Mouse (Mus musculus) left cerebral cortex, postnatal 4 days (tissue): ENCODE results near the gene Myd88. TPM values are rescaled to one million over a fixed set of nuclear protein-coding genes. Genes with fewer than 3 reads are reported as not detected.

Source experiments
- DNase-seq: peaks from one replicate; pipeline ENCODE4 v3.0.0-alpha.2; 2022
- intact Hi-C: fragments of 180-260 bp; cut with DNase I; formaldehyde crosslinking; loops from one replicate; pipeline ENCODE4 v1.15.1; 2025
- total RNA-seq, 2 experiments: library from RNA; stranded (reverse); gene quantifications; 2 replicates each; pipeline ENCODE4 v1.2.3; 2021

Gene Myd88
- total RNA-seq, 2 experiments from 2014 or later = 4.8 to 5.2 TPM

GRCm38 (mm10) chr9:119346376-119346775 lies 5.2 kb upstream of the Myd88 start:
- intact Hi-C loops = no loop called here
- DNase-seq = no peak

GRCm38 (mm10) chr9:119342728-119343127 lies 1.5 kb upstream of the Myd88 start:
- no peak for DNase-seq
- intact Hi-C loops = no loop called here

GRCm38 (mm10) chr9:119340212-119340580 lies 1.0 kb downstream of the Myd88 start:
- DNase-seq = no peak
- intact Hi-C loops = no loop called here

DNA sequence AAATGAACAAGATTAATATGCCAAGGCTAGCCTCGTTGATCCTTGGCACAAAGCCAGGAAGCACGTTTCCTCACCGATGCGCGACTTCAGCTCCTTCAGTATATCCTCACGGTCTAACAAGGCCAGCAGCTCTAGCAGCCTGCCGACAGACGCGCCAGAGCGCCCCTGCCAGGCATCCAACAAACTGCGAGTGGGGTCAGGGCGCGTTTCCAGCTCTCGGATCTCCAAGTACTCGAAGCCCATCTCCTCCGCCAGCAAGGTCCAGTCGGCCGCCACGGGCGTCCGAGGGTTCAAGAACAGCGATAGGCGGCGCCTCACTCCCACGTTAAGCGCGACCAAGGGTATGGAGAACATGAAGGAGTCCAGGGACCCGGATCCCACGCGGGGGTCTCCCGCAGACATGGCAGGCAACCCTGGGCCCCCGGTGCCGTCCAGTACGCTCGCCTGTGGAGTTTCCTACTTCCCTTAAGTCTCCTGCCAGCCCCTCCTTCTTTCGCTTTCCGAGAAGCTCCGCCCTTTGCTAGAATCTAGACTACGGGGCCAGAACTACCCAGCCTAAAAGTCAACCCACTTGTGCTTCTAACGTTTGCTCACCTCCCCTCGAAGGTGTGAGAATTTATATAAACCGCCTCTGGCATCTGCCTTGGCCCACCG lies 1.5 kb downstream of the Myd88 start, which contains the start of gene Acaa1a:
Acaa1a (plus strand) TSS at position 119 of the 654 bp plus-strand sequence.
- DNase-seq = peak; percentile 68
- intact Hi-C loops = loop anchor here (5.0 kb wide), 1 partner anchor 417 kb away; no protein-coding TSS in a partner anchor

- intact Hi-C loops = loop anchor here (5.0 kb wide), 1 partner anchor 417 kb away; no protein-coding TSS in a partner anchor
- DNase-seq = no peak
Measured at GRCm38 (mm10) chr9:119339106-119339505, 2.1 kb downstream of the Myd88 start.

GRCm38 (mm10) chr9:119338350-119338749 lies 2.9 kb downstream of the Myd88 start:
- intact Hi-C loops = loop anchor here (5.0 kb wide), 1 partner anchor 416 kb away; no protein-coding TSS in a partner anchor
- DNase-seq = no peak

- intact Hi-C loops = loop anchor here (5.0 kb wide), 1 partner anchor 416 kb away; no protein-coding TSS in a partner anchor
- DNase-seq = no peak
Measured at GRCm38 (mm10) chr9:119337842-119338241, 3.4 kb downstream of the Myd88 start.

GRCm38 (mm10) chr9:119335571-119335970 lies 5.6 kb downstream of the Myd88 start:
- intact Hi-C loops = loop anchor here (5.0 kb wide), 1 partner anchor 413 kb away; no protein-coding TSS in a partner anchor
- DNase-seq = no peak

DNA sequence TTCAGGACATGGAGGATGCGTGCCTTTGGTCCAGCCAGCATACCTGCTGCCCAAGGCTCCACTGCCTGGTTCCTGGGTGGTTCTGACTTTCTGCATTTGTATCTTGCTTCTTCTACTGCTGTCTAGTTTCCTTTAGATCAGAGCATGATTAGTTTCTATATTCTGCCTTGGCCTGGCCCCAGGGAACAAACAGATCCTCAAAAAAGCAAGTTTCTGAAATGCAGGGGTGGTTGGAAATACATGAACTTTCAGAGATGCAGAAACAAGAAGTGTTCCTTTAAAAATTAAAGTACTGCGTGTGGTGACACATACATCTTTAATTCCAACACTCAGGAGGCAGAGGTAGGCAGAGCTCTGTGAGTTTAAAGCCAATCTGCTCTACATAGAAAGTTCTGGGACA lies 6.4 kb downstream of the Myd88 start:
- DNase-seq = no peak
- intact Hi-C loops = loop anchor here (5.0 kb wide), 1 partner anchor 413 kb away; no protein-coding TSS in a partner anchor

GRCm38 (mm10) chr9:119334324-119334723 lies 6.9 kb downstream of the Myd88 start:
- intact Hi-C loops = no loop called here
- no peak for DNase-seq

DNA sequence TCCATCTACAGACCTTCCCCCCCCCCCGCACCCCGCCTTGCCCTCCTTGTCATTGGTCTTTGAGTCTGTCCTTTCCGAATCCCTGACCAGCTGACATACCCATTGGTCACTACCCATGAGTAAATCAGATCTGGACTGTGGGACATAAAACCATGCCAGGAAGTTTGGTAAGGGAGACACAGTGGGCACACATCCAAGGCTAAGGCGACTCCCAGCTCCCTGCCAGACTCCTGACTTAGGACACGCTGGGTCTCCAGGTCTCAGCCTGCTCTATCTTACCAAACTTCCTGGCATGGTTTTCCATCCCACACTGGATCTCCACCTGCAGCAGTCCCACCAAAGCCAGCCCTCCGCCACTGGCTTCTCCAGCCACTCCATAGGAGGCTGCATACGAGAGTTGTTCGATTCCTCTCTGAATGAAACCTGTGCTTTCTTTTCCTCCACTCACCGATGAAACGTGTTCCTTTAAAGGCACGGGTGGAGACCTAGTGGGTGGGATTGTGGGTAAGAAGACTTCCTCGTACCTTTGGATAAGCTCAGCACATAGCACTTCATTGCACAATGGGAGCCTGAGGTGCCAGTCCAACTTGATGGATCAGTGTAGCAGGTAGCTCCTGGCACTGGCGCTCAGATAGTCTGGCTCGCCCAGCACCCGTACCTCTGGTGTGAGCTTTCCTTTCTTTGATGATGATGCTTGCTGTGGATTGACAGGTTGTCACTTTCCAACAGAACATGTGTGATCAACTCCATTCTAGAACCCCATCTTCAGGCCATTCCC lies 10.8 kb downstream of the Myd88 start:
- no peak for DNase-seq
- intact Hi-C loops = no loop called here

- intact Hi-C loops = no loop called here
Measured at GRCm38 (mm10) chr9:119328488-119328887, 12.7 kb downstream of the Myd88 start.

DNA sequence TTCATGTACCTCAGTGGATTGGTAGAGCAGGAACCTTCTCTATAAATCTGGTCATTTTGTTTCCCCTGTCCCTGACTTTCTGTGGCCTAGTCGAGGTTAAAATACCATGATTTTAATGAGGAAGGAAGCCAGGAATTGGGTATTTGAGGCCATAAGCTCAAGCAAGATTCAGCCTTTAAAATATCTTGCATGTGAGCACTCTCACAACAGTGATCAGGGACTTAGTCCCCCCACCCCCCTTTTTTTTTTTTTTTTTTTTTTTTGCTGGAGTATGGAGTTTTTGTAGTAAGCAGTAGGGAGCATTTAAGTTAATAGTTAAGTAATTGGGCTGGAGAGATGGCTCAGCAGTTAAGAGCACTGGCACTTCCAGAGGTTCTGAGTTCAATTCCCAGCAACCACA lies 17.1 kb downstream of the Myd88 start:
- intact Hi-C loops = no loop called here
- no peak for DNase-seq

More at GRCm38 (mm10) chr9:119328488-119328887, 12.7 kb downstream of the Myd88 start:
- DNase-seq = no peak

- DNase-seq = no peak
- intact Hi-C loops = no loop called here
Measured at GRCm38 (mm10) chr9:119323260-119323645, 18.0 kb downstream of the Myd88 start.

- intact Hi-C loops = no loop called here
- DNase-seq = peak; percentile 96
Measured at GRCm38 (mm10) chr9:119322289-119323259, 18.6 kb downstream of the Myd88 start, which contains the start of gene Oxsr1. Gene Oxsr1, minus strand, starts transcription at chr9:119322427.

DNA sequence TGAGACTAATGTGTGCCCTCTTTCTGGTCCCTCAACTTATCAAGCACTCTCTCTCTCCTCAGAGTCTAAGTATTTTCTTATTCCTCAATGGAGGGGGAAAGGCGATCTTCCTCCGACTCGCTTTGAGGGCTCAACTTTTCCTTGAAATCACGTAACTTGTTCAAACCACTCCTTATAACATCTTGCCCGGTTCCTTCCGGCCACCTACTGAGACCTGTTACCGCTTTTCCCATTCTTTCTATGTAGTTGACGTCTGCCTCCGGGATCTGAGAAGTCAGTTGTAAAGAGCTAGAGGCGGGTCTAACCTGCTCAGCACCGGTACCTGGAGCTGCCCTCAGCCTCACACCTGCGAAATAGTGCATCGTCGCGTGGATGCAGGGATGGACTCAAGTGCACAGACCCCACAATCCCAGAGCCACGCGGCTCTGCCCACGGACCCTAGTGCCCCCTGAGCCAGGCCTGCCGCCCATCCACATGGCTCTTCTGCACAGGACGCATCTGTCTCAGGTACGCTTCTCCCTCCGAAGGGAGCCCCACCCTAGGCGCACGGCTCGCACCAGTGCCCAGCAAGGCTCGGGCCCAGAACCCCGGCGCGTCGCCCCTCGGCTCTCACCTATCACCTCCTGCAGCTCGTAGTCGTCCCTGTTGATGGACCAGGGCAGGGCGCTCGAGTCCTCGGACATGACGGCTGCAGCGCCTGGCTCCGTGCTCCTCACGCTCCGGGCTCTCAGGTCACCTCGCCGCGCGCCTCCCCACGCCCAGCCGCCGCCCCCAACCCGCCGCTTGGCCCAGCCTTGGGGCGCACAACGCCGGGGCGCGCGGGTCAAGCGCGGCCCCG lies 19.6 kb downstream of the Myd88 start:
- intact Hi-C loops = no loop called here

DNA sequence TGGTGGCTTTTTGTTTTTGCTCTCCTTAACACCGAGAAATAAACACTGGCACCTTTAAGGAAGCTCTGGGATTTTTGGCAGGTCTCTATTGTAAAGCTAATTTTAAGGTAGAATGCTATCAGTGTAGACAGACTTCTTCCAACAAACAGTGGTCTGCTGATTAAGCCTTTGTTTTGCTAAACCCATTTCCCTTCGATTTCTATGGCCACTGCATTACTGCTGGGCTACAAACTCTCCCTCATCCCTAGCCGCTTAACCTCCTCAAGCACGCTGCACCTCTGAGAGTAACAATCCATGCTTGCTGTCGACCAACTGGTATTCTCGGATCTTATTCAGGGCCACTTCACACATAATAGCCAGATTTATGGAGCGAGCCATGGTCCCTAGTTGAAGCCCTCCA lies 20.3 kb downstream of the Myd88 start:
- DNase-seq = no peak
- intact Hi-C loops = no loop called here

More for the DNA sequence above, 19.6 kb downstream of the Myd88 start:
- no peak for DNase-seq

GRCm38 (mm10) chr9:119320446-119320845 lies 20.8 kb downstream of the Myd88 start:
- intact Hi-C loops = no loop called here

DNA sequence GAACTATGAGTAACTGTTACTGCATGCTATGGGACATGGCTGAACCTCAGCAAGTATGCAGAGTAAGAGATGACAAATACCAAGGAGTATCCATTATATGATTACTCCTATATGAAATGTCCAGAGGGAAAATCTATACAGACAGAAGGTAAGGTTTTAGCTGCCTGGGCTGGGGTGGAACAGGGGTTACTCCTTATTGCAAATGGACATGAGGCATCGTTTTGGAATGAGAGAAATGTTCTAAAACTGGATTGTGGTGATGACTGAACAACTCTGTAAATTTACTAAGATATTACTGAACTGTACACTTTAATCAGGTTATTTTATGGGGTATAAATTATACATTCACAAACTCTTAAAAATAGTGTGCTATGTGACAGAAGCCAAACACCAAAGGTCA lies 22.3 kb downstream of the Myd88 start:
- DNase-seq = no peak

More at GRCm38 (mm10) chr9:119320446-119320845, 20.8 kb downstream of the Myd88 start:
- DNase-seq = no peak

More for the DNA sequence above, 22.3 kb downstream of the Myd88 start:
- intact Hi-C loops = no loop called here
